Mouse (Mus musculus): ENCODE results near the gene Mpv17l2.
A peak's percentile ranks its signal among the peaks of the same experiment; 100 is the strongest.

Gene Mpv17l2

GRCm38 (mm10) chr8:70721601-70722000, 39.1 kb downstream of the Mpv17l2 start:
- DNase-seq (ENCODE audit: low spot score), result no peak

- peak; percentile 92 for DNase-seq (ENCODE audit: low spot score)
Measured at GRCm38 (mm10) chr8:70720739-70721138, 40.0 kb downstream of the Mpv17l2 start.

- no peak for DNase-seq (ENCODE audit: low spot score)
Measured at GRCm38 (mm10) chr8:70719796-70720270, 40.9 kb downstream of the Mpv17l2 start.

DNA sequence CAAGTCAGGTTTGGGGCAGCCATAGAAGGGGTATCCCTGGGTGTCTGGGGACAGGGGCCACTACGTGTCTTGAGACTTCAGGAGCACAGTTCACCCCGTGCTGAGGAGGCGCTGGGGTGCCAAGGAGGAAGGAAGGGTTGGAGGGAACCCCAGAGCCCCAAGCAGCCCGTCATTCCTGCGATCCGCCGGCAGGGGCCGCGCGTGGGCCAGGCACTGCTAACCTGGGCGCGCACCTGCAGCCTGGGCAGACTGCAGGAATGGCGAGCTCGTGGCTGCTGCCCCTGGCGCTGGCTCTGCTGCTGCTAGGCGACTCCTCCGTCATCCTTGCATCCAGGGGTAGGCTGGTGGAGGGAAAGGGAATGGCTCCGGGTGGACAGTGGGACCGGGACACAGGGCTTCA, 42.4 kb downstream of the Mpv17l2 start, which contains the start of gene Gm3336:
Gene Gm3336, plus strand, starts transcription at position 247 of the 400 bp plus-strand sequence.
- DNase-seq (ENCODE audit: low spot score), result no peak

- no peak for DNase-seq (ENCODE audit: low spot score)
Measured at GRCm38 (mm10) chr8:70716521-70717400, 44.0 kb downstream of the Mpv17l2 start.

GRCm38 (mm10) chr8:70715086-70715485, 45.7 kb downstream of the Mpv17l2 start:
- DNase-seq (ENCODE audit: low spot score), result no peak

DNA sequence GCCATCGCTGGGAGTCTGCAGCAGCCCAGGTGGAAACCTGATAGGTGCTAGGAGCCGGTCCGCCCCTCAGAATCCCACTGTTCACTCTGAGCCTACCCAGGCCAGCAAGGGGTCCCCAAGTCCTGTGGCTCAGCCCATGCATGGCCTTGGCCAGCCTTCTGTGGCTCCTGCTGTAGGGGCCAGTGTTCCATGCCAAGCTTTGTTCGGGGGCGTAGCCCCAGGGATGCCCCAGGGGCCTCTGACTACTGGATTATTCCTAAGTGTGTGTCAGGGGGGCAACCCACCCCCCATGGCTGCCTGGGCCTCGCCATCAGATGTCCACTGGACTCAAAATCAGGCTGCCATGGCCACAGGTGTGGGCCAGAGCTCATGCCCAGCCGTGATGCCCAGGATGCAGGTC, 46.8 kb downstream of the Mpv17l2 start:
- DNase-seq (ENCODE audit: low spot score), result no peak

- no peak for DNase-seq (ENCODE audit: low spot score)
Measured at GRCm38 (mm10) chr8:70711041-70711440, 49.7 kb downstream of the Mpv17l2 start.

- peak; percentile 49 for DNase-seq (ENCODE audit: low spot score)
Measured at GRCm38 (mm10) chr8:70710296-70710695, 50.5 kb downstream of the Mpv17l2 start.

DNA sequence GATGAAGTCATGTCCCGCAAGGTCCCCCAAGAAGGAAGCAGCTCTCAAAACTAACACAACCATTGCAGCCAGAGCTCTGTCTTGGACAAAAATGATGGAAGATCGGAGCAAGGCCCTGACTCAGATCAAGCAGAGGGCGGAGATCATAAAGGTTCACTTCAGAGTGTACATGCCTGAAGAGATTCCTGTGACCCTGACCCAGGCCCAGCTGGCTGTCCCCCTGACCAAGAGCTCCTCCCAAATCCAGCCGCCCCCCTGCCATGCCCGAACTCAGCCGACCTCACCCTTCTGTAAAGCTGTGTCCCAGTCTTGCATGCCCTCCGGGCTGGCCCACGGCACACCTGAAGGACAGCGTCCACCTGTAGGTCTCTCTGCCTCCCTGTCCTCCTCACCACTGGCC, 51.0 kb downstream of the Mpv17l2 start:
- no peak for DNase-seq (ENCODE audit: low spot score)

Data from adipocyte (in vitro differentiated cells).